Mouse (Mus musculus): ENCODE measurements around the gene Fbxl16. TPM values are rescaled to one million over a fixed set of nuclear protein-coding genes. Genes with fewer than 3 reads are reported as not detected.
A peak's percentile ranks its signal among the peaks of the same experiment; 100 is the strongest.

The Fbxl16 gene
- polyA plus RNA-seq, 1 experiment = 1.4 TPM

DNA sequence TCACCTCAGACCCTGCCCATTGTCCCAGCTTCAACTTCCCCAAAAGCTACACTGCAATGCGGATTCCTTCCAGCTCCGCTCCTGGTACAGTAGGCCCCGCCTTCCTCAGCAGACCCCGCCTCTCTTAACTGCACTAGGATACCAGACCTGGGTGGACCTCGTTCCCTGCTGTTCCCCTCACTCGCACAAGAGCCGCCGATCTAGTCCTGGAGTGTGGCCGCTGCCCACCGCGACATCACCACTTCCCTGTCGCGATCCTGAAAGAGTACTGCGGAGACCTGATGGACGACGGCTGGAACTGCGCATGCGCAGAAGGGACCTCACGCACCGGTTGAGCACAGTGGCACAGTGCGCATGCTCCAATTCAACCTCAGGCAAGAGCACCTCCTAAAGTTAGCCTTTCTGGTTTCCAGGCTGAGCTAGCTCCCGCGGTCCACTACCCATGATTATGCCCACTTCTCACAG, 23.6 kb upstream of the Fbxl16 start, which contains the start of gene Haghl:
Gene Haghl (minus strand): TSS at position 393 of the 465 bp plus-strand sequence.
- DNase-seq (ENCODE audit: low read depth in 1 of 2, low spot score in 2 of 2) = peak; percentile 87 to 92

DNA sequence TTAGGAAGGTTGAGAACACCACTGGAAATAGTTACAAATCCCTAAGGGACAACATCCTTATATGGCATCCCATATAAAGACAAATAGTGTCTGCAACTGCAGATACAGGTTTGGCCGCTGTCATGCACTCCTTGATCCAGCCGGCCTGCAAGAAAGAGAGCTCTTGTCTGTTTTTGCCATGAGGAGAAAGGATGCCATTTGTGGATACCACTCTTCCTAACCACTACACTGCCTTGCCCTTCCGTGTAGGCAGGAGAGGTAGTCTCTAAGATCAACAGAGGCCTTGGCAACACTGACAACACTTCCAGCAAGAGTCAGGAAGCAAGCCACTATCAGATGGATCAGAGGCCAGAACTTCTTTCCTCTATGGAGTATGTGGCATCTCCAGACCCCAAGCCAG, 22.6 kb upstream of the Fbxl16 start, which contains the start of gene Ccdc78:
Gene Ccdc78 (plus strand): TSS at position 301 of the 400 bp plus-strand sequence.
- no peak within 1 kb of the TSS for H3K27ac ChIP-seq (ENCODE audit: insufficient read depth, low read length)
- no peak for TF ChIP-seq CTCF (IDR thresholded peaks at IDR 0.05; ENCODE audit: extremely low read depth, insufficient read depth, insufficient read length, insufficient replicate concordance)
- no peak for TF ChIP-seq POLR2A (IDR thresholded peaks at IDR 0.05; ENCODE audit: low read depth, low read length)

More for the DNA sequence above, 23.6 kb upstream of the Fbxl16 start, which contains the start of gene Haghl:
- Histone ChIP-seq H3K36me3 (ENCODE audit: control insufficient read depth, insufficient read depth, low read length) (peaks cover 19% of the 10 kb centered on the region), H3K4me1 (ENCODE audit: control insufficient read depth, insufficient read depth, insufficient read length) (peaks cover 6% of the 10 kb centered on the region), H3K4me3 (ENCODE audit: extremely low read depth, insufficient read depth, insufficient read length) (peak within 1 kb of the TSS; percentile 89), H3K27ac (ENCODE audit: insufficient read depth, low read length) (peak within 1 kb of the TSS; percentile 50; the same call in 1 of the 2 replicates), H3K27me3 (ENCODE audit: control insufficient read depth, insufficient read depth, low read length) (no peaks in the 10 kb centered on the region)
- under 1% methylated on average over 23 of the region's 23 CpGs for WGBS
- TF ChIP-seq CTCF (IDR thresholded peaks at IDR 0.05; ENCODE audit: extremely low read depth, insufficient read depth, insufficient read length, insufficient replicate concordance) (no peak), POLR2A (IDR thresholded peaks at IDR 0.05; ENCODE audit: low read depth, low read length) (peak; percentile 24)

DNA sequence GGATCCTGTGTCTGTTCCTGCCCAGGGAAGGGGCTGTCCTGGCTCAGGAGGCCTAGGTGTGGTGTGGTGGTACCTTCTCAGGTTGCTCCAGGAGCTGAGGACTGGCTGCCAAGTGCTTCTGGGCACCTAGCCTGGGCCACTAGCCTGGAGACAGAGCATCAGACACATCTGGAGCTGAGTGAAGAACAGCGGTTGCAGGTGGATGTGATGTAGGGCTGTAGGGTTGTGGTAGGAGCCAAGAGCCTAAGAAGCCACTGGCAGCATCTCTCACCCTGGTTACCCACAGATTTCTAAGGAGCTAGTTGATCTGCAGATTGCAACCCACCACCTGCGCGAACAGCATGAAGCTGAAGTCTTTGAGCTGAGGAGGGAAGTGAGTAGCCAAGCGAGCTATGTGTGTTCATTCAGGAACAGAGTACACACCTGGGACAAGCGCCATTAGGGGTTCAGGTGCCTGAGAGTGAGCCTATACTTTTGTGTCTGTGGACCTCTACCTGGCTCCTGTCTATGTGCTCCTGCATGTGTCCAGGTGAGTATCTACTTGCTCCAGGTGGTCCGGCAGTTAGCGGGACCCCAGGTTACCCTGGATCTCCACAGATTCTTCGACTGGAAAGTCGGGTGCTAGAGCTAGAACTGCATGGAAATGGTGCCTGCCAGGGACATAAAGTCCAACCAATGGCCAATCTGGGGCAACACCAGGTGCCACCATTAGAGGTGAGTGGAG, 21.9 kb upstream of the Fbxl16 start:
- no peak overlapping the region for H3K4me3 ChIP-seq (ENCODE audit: extremely low read depth, insufficient read depth, insufficient read length)
- H3K4me1 ChIP-seq (ENCODE audit: control insufficient read depth, insufficient read depth, insufficient read length) = peaks cover 11% of the 10 kb centered on the region
- H3K27me3 ChIP-seq (ENCODE audit: control insufficient read depth, insufficient read depth, low read length) = no peaks in the 10 kb centered on the region
- H3K27ac ChIP-seq (ENCODE audit: insufficient read depth, low read length) = no peak overlapping the region
- peaks cover 7% of the 10 kb centered on the region for H3K36me3 ChIP-seq (ENCODE audit: control insufficient read depth, insufficient read depth, low read length)
- DNase-seq (ENCODE audit: low read depth in 1 of 2, low spot score in 2 of 2) = no peak
- 87% methylated on average over 9 of the region's 9 CpGs for WGBS
- TF ChIP-seq CTCF (IDR thresholded peaks at IDR 0.05; ENCODE audit: extremely low read depth, insufficient read depth, insufficient read length, insufficient replicate concordance) = no peak
- TF ChIP-seq POLR2A (IDR thresholded peaks at IDR 0.05; ENCODE audit: low read depth, low read length) = no peak

More for the DNA sequence above, 22.6 kb upstream of the Fbxl16 start, which contains the start of gene Ccdc78:
- Histone ChIP-seq H3K27me3 (ENCODE audit: control insufficient read depth, insufficient read depth, low read length) (no peaks in the 10 kb centered on the region), H3K36me3 (ENCODE audit: control insufficient read depth, insufficient read depth, low read length) (peaks cover 13% of the 10 kb centered on the region), H3K4me1 (ENCODE audit: control insufficient read depth, insufficient read depth, insufficient read length) (peaks cover 8% of the 10 kb centered on the region), H3K4me3 (ENCODE audit: extremely low read depth, insufficient read depth, insufficient read length) (peak within 1 kb of the TSS; percentile 89)
- 89% methylated on average over 3 of the region's 3 CpGs for WGBS
- no peak for DNase-seq (ENCODE audit: low read depth in 1 of 2, low spot score in 2 of 2)

DNA sequence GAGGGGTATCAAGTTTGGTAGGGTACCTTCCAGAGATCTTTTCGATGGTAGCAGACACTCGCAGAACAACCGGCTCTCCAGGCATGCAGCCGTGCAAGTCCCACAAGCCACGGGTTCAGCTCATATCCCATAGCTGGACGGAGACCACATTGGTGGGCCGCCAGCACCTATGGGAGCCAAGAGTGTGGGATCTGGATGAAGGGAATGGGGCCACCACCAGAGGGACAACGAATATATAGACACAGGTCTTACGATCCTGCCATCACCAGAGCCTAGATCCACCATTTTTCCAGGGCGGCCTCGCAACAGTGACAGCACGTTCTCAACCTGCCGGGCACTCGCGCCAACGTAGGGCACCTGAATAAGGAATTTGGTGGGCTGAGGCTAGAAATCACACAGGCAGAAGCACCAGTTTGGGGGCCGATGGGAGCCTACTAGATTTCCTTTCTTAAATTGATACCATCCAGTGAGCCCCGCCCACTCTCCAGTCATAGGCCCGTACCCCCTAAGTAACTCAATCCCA, 17.5 kb upstream of the Fbxl16 start:
- Histone ChIP-seq H3K27ac (ENCODE audit: insufficient read depth, low read length) (peak overlapping the region; percentile 94; the same call in 1 of the 2 replicates), H3K4me3 (ENCODE audit: extremely low read depth, insufficient read depth, insufficient read length) (peak overlapping the region; percentile 97), H3K4me1 (ENCODE audit: control insufficient read depth, insufficient read depth, insufficient read length) (peaks cover 15% of the 10 kb centered on the region), H3K36me3 (ENCODE audit: control insufficient read depth, insufficient read depth, low read length) (no peaks in the 10 kb centered on the region; the same call in none of the 2 replicates), H3K27me3 (ENCODE audit: control insufficient read depth, insufficient read depth, low read length) (no peaks in the 10 kb centered on the region)
- DNase-seq (ENCODE audit: low read depth in 1 of 2, low spot score in 2 of 2) = no peak
- 26% methylated on average over 19 of the region's 19 CpGs for WGBS
- no peak for TF ChIP-seq POLR2A (IDR thresholded peaks at IDR 0.05; ENCODE audit: low read depth, low read length)
- TF ChIP-seq CTCF (IDR thresholded peaks at IDR 0.05; ENCODE audit: extremely low read depth, insufficient read depth, insufficient read length, insufficient replicate concordance) = no peak

DNA sequence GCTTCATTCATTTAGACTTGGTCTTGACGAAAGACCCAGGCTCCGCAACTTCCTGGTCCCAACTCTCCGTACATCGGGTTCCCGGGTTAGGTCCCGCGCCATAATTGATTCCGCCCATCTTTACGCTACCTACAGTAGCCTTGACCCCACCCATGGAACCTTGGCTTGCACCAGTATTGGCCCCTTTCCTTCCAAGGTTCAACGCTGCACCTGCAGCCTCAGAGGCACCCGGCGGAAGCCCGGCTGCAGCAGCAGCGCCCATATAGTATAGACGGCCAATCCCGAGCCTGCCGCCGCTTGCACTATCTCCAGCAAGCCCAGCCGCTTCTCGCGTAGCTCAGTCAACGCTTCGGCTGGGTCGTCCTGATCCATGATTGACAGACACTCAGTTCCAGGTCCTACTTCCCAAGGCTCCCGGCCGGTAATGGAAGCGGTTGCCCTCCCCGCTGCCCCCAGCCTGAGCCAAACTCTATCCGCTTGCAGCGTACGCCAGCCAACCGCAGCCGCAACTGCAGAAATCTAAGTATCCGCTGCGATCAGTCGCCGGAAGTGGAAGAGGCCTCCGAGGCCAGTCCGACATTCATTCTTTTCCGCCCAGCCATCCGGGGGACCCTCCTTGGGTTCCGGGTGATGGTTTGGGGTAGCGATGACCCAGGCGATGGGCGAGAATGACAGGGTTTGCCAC, 16.9 kb upstream of the Fbxl16 start:
- under 1% methylated on average over 45 of the region's 45 CpGs for WGBS
- Histone ChIP-seq H3K4me1 (ENCODE audit: control insufficient read depth, insufficient read depth, insufficient read length) (peaks cover 15% of the 10 kb centered on the region), H3K27me3 (ENCODE audit: control insufficient read depth, insufficient read depth, low read length) (no peaks in the 10 kb centered on the region), H3K27ac (ENCODE audit: insufficient read depth, low read length) (peak overlapping the region; percentile 94), H3K36me3 (ENCODE audit: control insufficient read depth, insufficient read depth, low read length) (no peaks in the 10 kb centered on the region; the same call in none of the 2 replicates), H3K4me3 (ENCODE audit: extremely low read depth, insufficient read depth, insufficient read length) (peak overlapping the region; percentile 97)
- TF ChIP-seq POLR2A (IDR thresholded peaks at IDR 0.05; ENCODE audit: low read depth, low read length) (peak; percentile 72), CTCF (IDR thresholded peaks at IDR 0.05; ENCODE audit: extremely low read depth, insufficient read depth, insufficient read length, insufficient replicate concordance) (no peak)
- peak; percentile 82 to 83 for DNase-seq (ENCODE audit: low read depth in 1 of 2, low spot score in 2 of 2)

DNA sequence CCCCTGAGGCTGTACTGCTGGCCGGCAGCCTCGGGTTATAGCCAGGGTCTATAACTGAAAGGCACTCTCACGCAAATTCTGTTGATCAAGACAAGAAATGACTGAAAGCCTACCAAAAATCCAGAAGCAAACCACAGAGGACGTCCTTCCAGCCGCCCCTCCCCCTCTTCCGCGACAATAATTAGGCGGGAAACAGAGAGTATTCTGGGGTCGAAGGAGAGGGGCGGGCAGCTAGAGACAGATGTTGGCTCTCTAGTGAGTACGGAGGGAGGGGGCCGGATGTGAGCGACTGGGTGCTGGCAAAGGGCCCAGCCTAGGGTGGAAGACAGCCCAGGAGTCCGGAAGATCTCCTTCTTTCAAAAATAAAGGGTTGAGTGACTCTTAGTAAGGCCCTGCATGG, 16.3 kb upstream of the Fbxl16 start, which contains the start of gene Fam173a:
Gene Fam173a (minus strand): TSS at position 287 of the 400 bp plus-strand sequence.
- H3K27ac ChIP-seq (ENCODE audit: insufficient read depth, low read length) = peak within 1 kb of the TSS; percentile 94
- peaks cover 15% of the 10 kb centered on the region for H3K4me1 ChIP-seq (ENCODE audit: control insufficient read depth, insufficient read depth, insufficient read length)
- peak; percentile 61 to 70 for DNase-seq (ENCODE audit: low read depth in 1 of 2, low spot score in 2 of 2)
- WGBS = under 1% methylated on average over 14 of the region's 14 CpGs
- TF ChIP-seq CTCF (IDR thresholded peaks at IDR 0.05; ENCODE audit: extremely low read depth, insufficient read depth, insufficient read length, insufficient replicate concordance) (no peak), POLR2A (IDR thresholded peaks at IDR 0.05; ENCODE audit: low read depth, low read length) (no peak)
- no peaks in the 10 kb centered on the region; the same call in none of the 2 replicates for H3K36me3 ChIP-seq (ENCODE audit: control insufficient read depth, insufficient read depth, low read length)
- H3K4me3 ChIP-seq (ENCODE audit: extremely low read depth, insufficient read depth, insufficient read length) = peak within 1 kb of the TSS; percentile 97
- H3K27me3 ChIP-seq (ENCODE audit: control insufficient read depth, insufficient read depth, low read length) = no peaks in the 10 kb centered on the region
